Mouse (Mus musculus) mature B cell (primary cell): Measurements from ENCODE around the gene Atoh8.

Experiments used
- in situ Hi-C: fragments of 300-500 bp; cut with MboI; formaldehyde crosslinking; loops from 2 replicates; pipeline ENCODE4 v1.14.3; 2019

The Atoh8 gene

GRCm38 (mm10) chr6:72227665-72228265, 7.6 kb downstream of the Atoh8 start:
- in situ Hi-C loops, result no loop called here

GRCm38 (mm10) chr6:72227011-72227410, 8.4 kb downstream of the Atoh8 start:
- in situ Hi-C loops, result no loop called here

DNA sequence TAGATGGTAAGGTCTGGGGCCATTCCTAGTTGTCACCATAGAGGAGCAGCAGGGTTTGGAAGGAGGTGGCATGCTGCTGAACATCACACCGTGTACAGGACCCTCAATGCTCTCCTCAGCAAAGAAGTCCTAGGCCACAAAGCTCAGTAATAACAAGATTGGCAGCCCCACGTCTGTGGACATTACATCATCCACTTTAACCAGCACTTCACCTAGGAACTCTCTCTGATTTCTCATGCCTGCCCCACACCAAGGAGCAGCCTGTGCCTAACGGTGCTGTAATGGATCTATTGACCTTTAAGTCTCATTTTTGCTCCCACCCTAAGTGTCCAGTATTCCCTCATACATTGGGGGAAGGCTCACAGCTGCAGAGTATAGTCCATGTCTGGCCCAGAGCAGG, 9.7 kb downstream of the Atoh8 start:
- in situ Hi-C loops, result no loop called here

DNA sequence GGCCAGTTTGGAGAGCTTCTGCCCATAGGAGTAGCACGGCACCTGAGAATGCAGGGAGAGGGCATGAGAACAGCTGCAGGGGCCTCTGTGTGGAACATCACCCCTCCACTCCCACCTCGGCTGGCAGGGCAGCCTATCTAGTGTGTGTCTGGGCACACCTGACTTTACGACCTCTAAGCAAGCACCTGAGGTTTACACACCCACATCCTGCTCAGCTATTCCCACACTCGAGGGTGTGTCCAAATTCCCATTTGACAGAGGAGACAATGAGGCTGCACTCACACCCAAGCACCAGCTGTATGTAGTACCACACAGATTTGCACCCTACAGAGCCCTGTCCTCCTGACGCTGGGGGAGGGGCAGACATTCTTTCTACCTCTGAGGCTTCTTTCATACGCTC, 11.5 kb downstream of the Atoh8 start:
- in situ Hi-C loops, result no loop called here

DNA sequence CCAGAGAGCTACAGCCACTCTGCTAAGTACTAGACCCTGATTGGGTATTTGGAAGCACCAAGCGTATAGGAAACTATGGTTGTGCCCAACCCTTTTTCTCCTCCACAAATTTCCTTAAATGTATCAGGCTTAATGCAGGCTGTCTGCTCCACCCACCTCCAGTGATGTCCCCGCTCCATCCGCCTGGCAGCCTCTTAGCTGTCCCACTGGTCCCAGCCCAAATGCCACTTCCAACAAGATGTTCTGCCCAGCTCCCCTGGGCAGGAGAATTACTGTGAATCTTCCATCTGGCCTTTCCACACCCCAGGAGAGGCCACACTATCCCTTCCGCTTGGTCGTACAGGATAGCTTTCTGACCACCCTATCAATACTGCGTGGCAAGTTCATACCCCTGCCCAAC, 12.5 kb downstream of the Atoh8 start:
- in situ Hi-C loops, result no loop called here

- in situ Hi-C loops, result no loop called here
Observed at GRCm38 (mm10) chr6:72222271-72222724, 13.1 kb downstream of the Atoh8 start.

GRCm38 (mm10) chr6:72221271-72221670, 14.1 kb downstream of the Atoh8 start:
- in situ Hi-C loops, result no loop called here

DNA sequence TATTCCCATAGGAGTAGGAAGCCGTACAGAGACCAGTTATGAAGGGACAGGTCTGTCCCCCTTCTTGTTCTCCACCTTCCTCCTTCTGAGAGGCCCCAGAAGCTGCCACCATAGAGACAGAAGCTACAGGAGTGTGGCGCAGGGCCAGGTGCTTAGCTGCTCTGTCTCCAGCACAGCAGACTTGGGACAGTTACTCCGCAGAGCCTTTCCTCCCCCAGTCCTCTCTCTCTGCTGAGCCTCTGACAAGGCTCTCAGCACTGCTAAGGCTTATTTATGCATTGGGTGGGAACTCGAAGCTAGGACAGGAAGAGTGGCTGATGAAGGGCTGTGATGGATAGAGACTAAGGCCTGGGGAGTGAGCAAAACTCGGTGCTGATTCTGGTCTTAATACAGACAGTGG, 15.8 kb downstream of the Atoh8 start:
- in situ Hi-C loops, result no loop called here

GRCm38 (mm10) chr6:72218281-72218680, 17.1 kb downstream of the Atoh8 start:
- in situ Hi-C loops, result no loop called here

DNA sequence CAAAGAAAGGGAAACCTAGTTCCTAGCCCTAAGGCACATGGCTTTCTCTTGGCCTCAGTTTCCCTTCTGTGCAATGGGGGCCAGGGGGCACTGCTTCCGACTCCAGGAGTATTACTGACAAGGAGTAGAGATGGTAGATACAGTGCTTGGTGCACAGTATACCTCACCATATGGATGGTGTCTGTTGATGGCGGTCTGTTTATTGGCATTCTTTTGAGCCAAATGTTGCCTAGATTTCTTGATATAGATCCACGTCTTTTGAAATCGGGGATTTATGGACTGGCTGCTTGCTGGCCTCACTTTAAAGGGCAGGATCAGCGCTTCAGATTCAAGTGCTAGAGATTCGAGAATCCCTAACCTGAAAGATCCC, 18.0 kb downstream of the Atoh8 start:
- in situ Hi-C loops, result no loop called here

- in situ Hi-C loops, result no loop called here
Observed at GRCm38 (mm10) chr6:72216681-72217414, 18.5 kb downstream of the Atoh8 start.

GRCm38 (mm10) chr6:72215582-72215981, 19.8 kb downstream of the Atoh8 start:
- in situ Hi-C loops, result no loop called here

DNA sequence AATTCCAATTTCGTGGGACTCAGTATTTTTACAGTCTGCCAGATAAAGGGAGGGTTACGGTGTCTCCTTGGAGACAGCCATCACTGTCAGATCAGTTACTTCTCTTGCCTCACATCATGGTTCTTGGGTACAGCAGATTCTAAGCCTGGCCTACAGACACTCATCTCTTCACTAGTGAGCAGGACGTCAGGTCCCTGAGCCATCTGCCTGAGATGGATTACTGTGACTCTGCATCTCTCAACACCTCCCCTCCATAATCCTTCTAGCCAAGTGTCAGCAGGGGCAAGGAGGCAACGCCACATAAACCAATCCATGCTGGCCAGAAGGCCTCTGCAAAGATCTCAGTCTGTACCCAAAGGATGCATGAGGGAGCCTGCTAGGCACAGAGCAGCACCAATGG, 24.0 kb downstream of the Atoh8 start:
- in situ Hi-C loops, result no loop called here

GRCm38 (mm10) chr6:72210823-72211222, 24.6 kb downstream of the Atoh8 start:
- in situ Hi-C loops, result no loop called here

DNA sequence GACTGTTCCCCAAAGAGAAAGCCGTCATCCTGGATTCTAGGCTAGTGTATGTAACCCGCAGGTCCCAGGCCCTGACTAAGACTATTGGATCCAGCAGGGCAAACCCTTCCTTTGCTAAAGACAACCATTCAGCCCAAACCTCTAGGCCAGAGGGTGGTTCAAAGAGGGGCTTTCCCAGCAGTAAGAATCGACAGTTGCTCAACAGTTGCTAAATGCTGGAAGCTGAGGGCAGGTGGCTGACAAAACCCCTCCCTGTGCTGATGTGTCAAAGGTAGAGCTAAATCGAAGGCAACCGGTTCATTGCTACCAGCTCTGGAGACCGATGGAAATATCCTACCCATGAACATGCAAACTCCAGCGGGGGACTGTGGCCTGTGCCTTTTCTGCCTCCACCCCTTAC, 25.6 kb downstream of the Atoh8 start:
- in situ Hi-C loops, result no loop called here

DNA sequence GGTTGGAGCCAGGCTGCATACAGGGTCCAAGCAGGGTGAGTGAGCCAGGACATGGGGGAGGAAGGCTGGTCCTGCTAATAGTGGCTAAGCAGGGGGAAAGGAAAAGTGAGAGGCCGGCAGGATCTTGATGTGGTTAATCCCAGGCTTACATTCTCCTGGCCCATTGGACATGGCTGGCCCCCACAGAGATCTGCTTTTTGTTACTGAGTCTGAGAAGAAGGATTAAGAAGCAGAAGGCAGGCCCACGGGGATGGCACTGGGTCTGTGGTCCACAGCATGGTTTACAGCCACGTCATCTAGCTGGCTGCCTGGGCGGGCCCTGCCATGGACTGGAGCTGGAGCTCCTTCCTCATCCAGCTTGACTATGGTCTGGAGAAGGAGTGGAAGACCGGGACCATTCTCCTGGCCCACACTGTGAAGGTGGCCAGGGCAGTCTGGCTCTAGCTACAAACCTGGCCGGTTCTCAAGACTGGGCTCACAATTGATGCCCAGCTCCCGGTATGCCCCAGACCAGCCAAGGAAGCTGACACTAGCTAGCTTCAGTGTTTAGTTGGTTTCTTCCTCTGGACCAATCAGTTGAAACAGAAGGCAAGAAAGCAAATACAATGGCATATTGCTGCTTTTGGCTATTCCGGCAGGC, 26.9 kb downstream of the Atoh8 start:
- in situ Hi-C loops, result no loop called here

DNA sequence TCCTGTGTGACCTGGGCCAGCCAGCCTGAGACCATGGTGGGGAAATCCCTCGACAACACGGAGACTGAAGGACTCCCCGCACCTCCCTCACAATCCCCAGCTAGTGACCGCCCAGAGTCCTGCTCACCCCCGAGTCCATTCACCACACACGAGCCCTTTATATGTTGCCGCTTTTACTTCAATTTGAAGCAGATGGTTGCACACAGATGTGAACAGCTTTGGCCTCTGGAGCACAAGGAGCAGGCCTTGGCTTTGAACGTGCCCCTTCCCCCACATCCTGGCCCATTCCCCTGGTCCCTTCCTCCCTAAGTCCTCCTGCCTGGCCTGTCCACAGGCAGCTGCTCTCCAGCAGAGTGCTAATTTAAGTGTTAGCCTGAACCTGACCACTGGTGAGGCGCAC, 29.4 kb downstream of the Atoh8 start:
- in situ Hi-C loops, result no loop called here

- in situ Hi-C loops, result no loop called here
Observed at GRCm38 (mm10) chr6:72204858-72205257, 30.5 kb downstream of the Atoh8 start.

- in situ Hi-C loops, result no loop called here
Observed at GRCm38 (mm10) chr6:72203279-72203678, 32.1 kb downstream of the Atoh8 start.

GRCm38 (mm10) chr6:72202732-72203131, 32.6 kb downstream of the Atoh8 start:
- in situ Hi-C loops, result no loop called here

DNA sequence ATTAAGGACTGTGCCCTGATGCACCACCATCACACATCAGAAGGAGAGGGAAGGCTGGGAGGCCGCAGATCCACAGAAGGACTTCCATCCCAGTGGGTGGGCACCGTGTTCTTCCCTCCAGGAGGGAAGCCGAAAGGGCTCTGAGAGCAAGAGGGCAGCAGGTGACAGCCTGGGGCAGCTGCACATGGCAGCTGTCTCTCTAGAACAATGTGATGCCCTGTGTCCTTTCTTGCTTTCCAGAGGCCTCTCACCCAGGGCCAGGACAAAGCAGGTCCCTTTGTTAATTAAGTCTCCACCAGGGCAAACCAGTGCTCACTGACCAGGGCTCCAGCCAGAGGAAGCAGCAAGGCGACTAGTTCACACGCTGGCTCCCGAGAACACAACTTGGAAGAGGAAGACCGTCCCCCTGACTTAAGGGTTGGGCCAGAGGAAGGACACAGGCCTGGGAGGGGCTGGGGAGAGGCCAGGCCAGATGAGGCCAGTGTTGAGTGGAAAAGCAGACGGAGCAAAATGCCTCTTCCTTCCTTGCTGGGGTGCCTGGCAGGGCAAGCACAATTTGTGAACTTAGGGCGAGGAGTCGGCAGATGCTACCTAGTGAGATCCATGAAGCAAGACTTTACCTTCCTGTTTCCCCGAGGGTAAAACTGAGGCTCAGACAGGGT, 34.7 kb downstream of the Atoh8 start:
- in situ Hi-C loops, result no loop called here

- in situ Hi-C loops, result no loop called here
Observed at GRCm38 (mm10) chr6:72197515-72197914, 37.9 kb downstream of the Atoh8 start.

GRCm38 (mm10) chr6:72196660-72197059, 38.7 kb downstream of the Atoh8 start:
- in situ Hi-C loops, result no loop called here
